Mouse (Mus musculus) thymus, adult 2 months (tissue): ENCODE results near the gene Trappc2l. TPM values are rescaled to one million over a fixed set of nuclear protein-coding genes. Genes with fewer than 3 reads are reported as not detected.

Source experiments
- DNase-seq: peaks from one replicate; pipeline ENCODE4 v3.0.0; 2021
- H3K27ac ChIP-seq: fragments of 200-500 bp; 2 replicates; pipeline ENCODE4 v1.5.1; 2012; ENCODE audit warnings: low read length, control low read depth; ENCODE audit not compliant: control insufficient read depth, insufficient read depth
- H3K27me3 ChIP-seq: fragments of 200-500 bp; 2 replicates; pipeline ENCODE4 v1.6.1; 2012; ENCODE audit warnings: mild to moderate bottlenecking, low read length, moderate library complexity, mixed read lengths; ENCODE audit not compliant: control insufficient read depth, insufficient read depth
- H3K36me3 ChIP-seq: fragments of 200-500 bp; 2 replicates; pipeline ENCODE4 v1.6.1; 2012; ENCODE audit warnings: mild to moderate bottlenecking, low read length, moderate library complexity; ENCODE audit not compliant: control insufficient read depth, insufficient read depth
- H3K4me1 ChIP-seq: fragments of 200-500 bp; replicated peaks from 2 replicates; pipeline ENCODE4 v1.6.1; 2012; ENCODE audit warnings: low read length; ENCODE audit not compliant: control insufficient read depth, insufficient read depth
- H3K4me3 ChIP-seq: fragments of 200-500 bp; 2 replicates; pipeline ENCODE4 v1.5.1; 2012; ENCODE audit warnings: mild to moderate bottlenecking, low read length, control low read depth, moderate library complexity; ENCODE audit not compliant: control insufficient read depth, insufficient read depth
- CTCF ChIP-seq: fragments of 200-500 bp; IDR thresholded peaks from 2 replicates; pipeline ENCODE4 v1.5.1; 2012; ENCODE audit warnings: mild to moderate bottlenecking, control low read depth, low read length, moderate library complexity, borderline replicate concordance; ENCODE audit not compliant: control insufficient read depth, poor library complexity, insufficient read depth; ENCODE audit errors: extremely low read depth
- POLR2A ChIP-seq: fragments of 200-500 bp; IDR thresholded peaks from 2 replicates; pipeline ENCODE4 v1.6.1; 2012; ENCODE audit warnings: mild to moderate bottlenecking, low read length, control low read depth, moderate library complexity; ENCODE audit not compliant: control insufficient read depth, poor library complexity, insufficient read depth; ENCODE audit errors: extremely low read depth
- WGBS: fragments of 180-500 bp; shearing (Covaris S2); methylation state at CpG from one replicate; pipeline ENCODE4 v1.1.7; 2018; 5-methylcytosine and 5-hydroxymethylcytosine counted together
- polyA plus RNA-seq: library from polyadenylated mRNA; depleted of rRNA; stranded (reverse); fragments of >200 nt; gene quantifications from 2 replicates; pipeline ENCODE4 v1.2.3, GENCODE M21; 2012

The Trappc2l gene
- polyA plus RNA-seq, 1 experiment = 133 TPM

- DNase-seq = no peak
- no peak overlapping the region for H3K27ac ChIP-seq
- no peaks in the 10 kb centered on the region for H3K27me3 ChIP-seq
- WGBS = 95% methylated on average over 19 of the region's 19 CpGs
- no peak overlapping the region for H3K4me3 ChIP-seq
- no peaks in the 10 kb centered on the region for H3K36me3 ChIP-seq
- TF ChIP-seq CTCF = no peak
- no peak for TF ChIP-seq POLR2A
- H3K4me1 ChIP-seq = peaks cover 18% of the 10 kb centered on the region
These were observed 17.5 kb upstream of the Trappc2l start for GRCm38 (mm10) chr8:122593783-122594507.

DNA sequence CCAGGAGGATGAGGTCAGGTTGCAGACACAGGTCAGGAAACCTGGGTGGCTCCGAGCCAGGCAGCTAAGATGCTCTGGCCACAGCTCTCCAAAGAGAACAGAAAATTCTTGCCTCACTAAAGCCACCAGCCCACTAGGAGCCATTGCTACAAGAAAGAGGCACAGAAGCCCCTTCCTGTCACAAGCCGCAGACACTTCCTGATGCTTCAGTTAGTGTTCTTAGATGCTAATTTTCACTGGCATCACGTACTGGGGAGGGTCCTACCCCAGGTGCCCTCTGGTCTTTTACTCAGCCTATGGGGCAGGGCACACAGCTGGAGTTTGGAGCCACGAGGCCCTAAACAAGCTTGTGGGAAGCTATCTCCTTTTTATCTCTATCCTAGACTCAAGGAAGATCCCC lies 15.4 kb upstream of the Trappc2l start:
- H3K27ac ChIP-seq = peak overlapping the region; percentile 68; the same call in 1 of the 2 replicates
- H3K36me3 ChIP-seq = no peaks in the 10 kb centered on the region
- H3K4me3 ChIP-seq = peak overlapping the region; percentile 15
- WGBS = 27% methylated on average over 4 of the region's 4 CpGs
- TF ChIP-seq CTCF (no peak), POLR2A (no peak)
- H3K27me3 ChIP-seq = no peaks in the 10 kb centered on the region
- peak; percentile 36 for DNase-seq
- H3K4me1 ChIP-seq = peaks cover 18% of the 10 kb centered on the region

DNA sequence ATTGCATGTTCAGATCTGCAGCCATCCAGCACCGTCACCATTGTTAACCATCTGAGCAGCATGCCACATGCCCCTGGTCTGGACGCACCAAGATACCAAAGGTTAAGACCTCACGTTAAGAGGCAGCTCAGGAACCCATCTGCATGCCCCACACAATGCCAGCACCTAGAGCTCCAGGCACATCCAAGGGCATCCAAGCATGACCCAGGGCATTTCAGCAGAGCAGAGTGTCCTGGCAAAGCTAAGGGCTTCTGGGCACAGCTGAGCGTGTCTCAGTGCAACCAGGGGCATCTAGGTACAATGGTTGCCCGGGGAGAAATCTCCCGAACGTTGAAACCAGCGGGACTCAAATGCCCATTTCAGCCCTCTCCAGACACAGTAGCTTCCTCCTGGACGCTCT lies 10.8 kb upstream of the Trappc2l start:
- 98% methylated on average over 9 of the region's 9 CpGs for whole genome bisulfite sequencing
- TF ChIP-seq POLR2A (no peak), CTCF (no peak)
- Histone ChIP-seq H3K27ac (no peak overlapping the region), H3K27me3 (no peaks in the 10 kb centered on the region), H3K36me3 (no peaks in the 10 kb centered on the region), H3K4me3 (no peak overlapping the region), H3K4me1 (peaks cover 10% of the 10 kb centered on the region)
- no peak for DNase-seq

DNA sequence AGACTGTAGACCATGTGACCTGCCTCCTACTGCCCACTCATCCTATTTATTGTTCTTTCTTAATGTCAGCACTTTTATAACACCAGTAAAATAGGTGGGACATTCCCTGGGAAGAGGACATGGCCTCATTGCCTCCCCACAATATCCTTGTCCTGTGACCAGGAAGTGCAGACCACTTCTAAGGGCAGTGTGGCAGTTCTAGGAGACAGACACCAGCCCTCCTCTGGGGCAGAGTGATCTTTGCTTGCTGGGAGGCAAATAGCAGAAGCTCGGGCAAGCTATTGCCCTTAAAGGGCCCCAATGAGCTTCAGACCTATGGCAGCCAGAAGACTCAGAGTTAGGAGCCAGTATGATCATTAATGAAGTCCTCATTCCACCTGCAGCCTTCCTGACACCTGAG lies 6.8 kb upstream of the Trappc2l start:
- Histone ChIP-seq H3K27me3 (no peaks in the 10 kb centered on the region), H3K36me3 (no peaks in the 10 kb centered on the region), H3K4me1 (no peaks in the 10 kb centered on the region), H3K27ac (no peak overlapping the region), H3K4me3 (no peak overlapping the region)
- TF ChIP-seq CTCF (no peak), POLR2A (no peak)
- no peak for DNase-seq
- 70% methylated on average over 1 of the region's 1 CpGs for WGBS

GRCm38 (mm10) chr8:122605367-122605766 lies 6.1 kb upstream of the Trappc2l start:
- 76% methylated on average over 4 of the region's 4 CpGs for WGBS
- Histone ChIP-seq H3K27me3 (no peaks in the 10 kb centered on the region), H3K27ac (no peak overlapping the region), H3K36me3 (no peaks in the 10 kb centered on the region), H3K4me3 (no peak overlapping the region), H3K4me1 (no peaks in the 10 kb centered on the region)
- DNase-seq = no peak
- TF ChIP-seq CTCF (no peak), POLR2A (no peak)

- H3K4me1 ChIP-seq = no peaks in the 10 kb centered on the region; the same call in 1 of the 2 replicates
- no peak overlapping the region for H3K27ac ChIP-seq
- TF ChIP-seq CTCF = no peak
- TF ChIP-seq POLR2A = no peak
- DNase-seq = no peak
- no peaks in the 10 kb centered on the region for H3K27me3 ChIP-seq
- H3K4me3 ChIP-seq = no peak overlapping the region
- WGBS = 94% methylated on average over 11 of the region's 12 CpGs
- H3K36me3 ChIP-seq = no peaks in the 10 kb centered on the region
These were observed 4.6 kb upstream of the Trappc2l start for GRCm38 (mm10) chr8:122606810-122607209.
